Mouse (Mus musculus): Measurements from ENCODE around the gene Olfr713.

Olfr713 gene

DNA sequence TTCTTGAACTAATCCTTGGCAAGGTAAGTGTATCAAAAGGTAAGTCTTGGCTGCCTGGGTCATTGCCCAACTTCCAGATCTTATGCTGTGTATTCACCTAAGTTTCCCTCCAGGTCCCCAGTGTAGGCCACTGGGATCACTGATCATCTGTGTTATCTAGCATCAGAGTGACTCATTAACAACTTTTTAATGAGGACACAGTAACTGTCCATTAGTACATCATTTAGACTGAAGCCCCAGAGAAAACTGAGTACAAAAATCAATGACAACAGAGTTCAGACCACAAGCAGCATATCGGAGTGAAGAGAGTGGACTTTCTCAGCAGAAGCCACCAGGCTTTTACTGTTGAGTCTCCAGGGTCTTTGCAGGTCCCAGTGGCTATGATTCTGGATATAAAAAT, at the start of gene Olfr713:
Gene Olfr713, plus strand, starts transcription at position 301 of the 400 bp plus-strand sequence.
- no peak for DNase-seq (ENCODE audit: low spot score)

DNA sequence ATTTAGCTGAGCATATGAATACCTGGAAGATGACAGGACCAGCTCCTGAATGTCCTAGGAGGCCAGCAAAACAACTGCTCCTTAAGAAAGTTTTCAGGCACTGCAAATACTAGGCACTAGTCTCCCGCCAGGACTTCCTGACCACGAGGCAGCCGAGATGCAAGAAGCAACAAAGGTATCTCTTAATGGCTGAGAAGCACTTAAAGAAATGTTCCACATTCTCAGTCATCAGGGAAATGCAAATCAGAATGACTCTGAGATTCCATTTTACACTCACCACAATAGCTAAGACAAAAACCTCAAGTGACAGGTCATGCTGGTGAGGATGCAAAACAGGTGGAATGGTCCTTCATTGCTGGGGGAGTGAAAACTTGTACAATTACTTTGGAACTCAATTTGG, 45.7 kb upstream of the Olfr713 start:
- DNase-seq (ENCODE audit: low spot score): no peak

DNA sequence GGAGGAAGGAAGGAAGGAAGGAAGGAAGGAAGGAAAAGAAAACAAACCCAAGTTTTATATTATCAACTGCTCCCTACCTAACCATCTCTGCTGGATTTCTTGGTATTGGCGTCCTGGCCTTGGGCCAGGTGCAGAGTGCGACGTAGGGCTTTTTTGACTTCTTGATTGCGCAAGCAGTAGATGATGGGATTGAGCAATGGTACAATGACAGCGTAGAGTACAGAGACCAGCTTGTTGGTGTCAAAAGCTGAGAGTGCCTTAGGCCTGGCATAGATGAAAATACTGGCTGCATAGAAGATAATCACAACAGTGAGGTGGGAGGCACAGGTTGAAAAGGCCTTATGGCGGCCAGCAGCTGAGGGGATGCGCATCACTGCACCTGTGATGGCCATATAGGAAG, 30.2 kb upstream of the Olfr713 start:
- DNase-seq (ENCODE audit: low spot score): no peak

DNA sequence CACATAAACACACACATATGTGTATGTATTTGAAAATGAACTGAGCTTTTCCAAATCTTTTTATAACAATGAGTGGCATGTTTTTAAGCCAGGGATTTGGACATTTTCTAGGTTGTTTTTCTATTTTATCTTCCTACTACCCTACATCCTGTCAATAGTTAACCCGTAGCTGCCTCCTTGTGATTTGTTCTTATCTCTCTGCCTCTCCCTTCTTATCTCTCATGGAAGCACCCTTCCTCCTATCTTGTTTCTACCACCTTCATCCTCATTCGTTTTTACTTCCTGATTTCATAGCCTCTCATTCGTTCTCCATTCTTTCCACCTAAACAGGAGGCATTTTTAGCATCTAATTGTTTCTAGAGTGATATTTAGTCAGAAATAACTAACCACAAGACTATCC, 26.8 kb upstream of the Olfr713 start:
- no peak for DNase-seq (ENCODE audit: low spot score)

DNA sequence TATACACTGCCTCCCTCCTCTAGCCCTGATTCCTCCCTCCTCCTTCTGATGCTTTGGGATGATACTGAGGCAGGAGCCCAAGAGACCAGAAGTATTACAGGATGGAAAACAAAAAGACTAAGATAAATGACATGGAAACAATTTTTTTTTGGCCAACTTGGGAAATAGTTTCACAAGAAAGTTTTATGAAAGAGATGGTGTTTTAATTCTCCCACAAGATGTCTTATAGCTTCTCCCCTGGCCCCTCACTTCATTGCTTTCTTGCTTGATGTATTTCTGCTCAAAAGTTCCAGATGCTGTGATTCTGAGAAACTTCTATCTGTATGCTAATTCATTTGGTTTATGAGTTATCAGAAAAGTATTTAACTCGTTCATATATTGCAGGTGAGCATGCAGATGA, 25.0 kb upstream of the Olfr713 start, which contains the start of gene Olfr2:
Gene Olfr2, minus strand, starts transcription at position 101 of the 400 bp plus-strand sequence.
- no peak for DNase-seq (ENCODE audit: low spot score)

DNA sequence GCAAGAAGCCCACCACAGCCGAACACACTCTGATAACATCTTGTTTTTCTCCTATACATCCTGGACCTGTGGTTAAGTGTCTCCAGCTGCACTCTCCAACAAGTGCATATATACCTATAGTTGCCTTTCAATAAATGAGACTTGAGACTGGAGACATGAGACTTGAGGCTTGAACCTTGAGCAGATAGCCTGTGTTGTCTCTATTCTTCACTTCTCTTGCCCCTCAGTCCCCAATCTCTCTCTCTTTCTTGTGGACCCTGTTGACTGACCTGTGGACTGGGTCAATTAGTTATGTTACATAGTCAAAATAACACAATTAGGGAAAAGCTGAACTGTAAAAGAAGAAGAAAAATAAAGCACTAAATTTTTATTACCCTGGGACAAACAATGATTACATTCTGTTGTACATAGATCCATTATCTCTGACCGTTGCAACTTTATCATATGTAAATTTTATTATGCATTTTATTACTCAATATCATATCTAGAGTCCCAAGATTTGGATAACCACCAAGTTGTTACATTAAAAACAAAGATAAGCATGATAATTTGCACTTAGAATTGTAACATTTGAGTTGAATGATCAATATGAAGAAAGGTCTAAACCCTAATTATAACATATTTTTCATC, 9.1 kb downstream of the Olfr713 start:
- no peak for DNase-seq (ENCODE audit: low spot score)

DNA sequence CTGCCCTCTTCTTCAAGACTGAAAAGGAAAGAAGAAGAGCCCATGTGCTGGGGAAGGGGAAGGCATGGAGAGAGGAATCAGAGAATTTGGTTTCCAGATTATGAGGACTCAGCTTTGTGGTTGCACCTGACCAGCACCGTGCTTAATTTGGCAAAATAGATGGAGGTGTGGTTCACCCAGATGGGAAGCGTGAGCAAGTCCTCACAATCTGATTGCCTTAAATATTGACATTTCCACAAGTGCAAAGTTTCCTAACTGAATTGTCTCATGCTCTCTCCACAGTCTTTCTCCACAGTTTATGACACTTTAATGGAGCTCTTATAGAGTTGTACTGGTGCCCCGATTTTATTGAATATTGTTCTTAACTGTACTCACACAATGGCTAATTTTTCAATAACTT, 12.2 kb downstream of the Olfr713 start:
- no peak for DNase-seq (ENCODE audit: low spot score)

DNA sequence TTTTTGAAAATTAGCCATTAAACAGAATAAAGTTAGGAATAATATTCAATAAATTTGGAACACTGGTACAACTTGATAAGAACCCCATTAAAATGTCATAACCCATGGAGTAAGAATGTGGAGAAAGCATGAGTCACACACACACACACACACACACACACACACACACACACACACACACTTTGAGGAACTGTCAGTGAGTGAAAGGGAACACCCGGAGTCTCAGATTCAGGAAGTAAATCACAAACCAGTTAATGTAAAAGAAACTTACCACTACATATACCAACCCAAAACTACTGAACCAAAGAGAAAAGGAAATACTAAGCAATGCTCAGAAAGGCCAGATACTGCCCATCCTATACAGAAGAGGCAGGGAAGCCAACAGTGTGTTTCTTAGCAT, 13.4 kb downstream of the Olfr713 start:
- DNase-seq (ENCODE audit: low spot score): no peak

DNA sequence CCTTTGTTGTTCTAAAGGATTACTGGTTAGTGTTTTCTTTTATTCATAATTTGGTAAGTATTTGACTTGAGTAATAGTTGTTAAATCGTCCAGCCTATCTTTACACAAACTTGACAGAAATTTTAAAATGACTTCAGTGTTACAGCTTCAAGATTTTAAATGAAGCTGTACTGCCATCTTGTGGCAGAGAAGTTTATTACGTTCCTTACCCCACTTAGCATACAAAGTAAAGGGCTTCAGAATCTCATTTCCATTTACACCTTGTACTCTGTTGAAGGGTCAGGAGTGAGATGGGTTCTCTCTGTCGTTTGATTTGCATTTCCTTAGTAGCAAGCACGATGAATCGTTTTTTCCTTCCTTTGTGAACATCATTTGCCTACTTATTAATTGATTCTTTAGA, 14.9 kb downstream of the Olfr713 start:
- peak; percentile 30 for DNase-seq (ENCODE audit: low spot score)

DNA sequence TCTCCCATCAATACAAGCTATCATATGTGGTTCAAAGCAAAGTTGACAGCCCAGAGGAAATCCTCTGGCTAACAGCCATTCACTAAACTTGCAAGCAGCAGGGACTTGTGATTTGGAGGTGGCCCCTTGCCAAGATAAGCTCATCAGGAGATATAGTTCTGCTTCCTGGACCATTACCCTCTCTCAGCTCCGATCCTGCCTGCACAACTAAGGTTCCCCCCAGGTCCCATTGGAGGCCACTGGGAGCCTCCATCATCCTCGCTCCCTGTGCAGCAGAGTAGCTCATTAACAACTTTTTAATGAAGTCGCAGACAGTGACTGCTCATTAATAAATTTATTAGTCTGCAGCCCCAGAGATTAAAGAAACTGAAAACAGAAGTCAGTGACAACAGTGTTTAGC, 16.6 kb downstream of the Olfr713 start:
- DNase-seq (ENCODE audit: low spot score): no peak

DNA sequence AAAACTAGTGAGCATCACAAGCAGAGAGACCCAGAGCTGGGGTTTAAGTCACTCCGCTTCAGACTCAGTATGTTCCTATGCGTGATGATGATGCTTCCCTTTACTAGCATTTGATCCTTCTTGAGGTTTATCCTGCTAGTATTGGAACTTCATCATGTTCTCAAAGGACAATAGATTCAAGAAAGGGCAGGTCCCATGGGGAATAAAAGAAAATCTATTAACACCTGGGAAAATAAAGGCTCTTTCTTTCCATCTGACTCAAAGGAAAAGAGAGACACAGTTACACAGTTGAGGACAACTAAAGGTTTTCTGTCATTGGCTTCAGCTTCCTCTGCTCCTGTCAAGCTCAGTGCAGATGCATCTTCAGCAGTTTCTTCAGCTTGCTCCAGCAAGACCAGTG, 39.7 kb downstream of the Olfr713 start, which contains the start of gene Olfr714:
Gene Olfr714, plus strand, starts transcription at position 301 of the 400 bp plus-strand sequence.
- DNase-seq (ENCODE audit: low spot score): no peak

Measured in layer of hippocampus, adult 9-10 months (tissue).